Mouse (Mus musculus): ENCODE results near the gene Hspb2. TPM values are rescaled to one million over a fixed set of nuclear protein-coding genes. Genes with fewer than 3 reads are reported as not detected.
A peak's percentile ranks its signal among the peaks of the same experiment; 100 is the strongest.

Gene Hspb2
- polyA plus RNA-seq, 1 experiment: 20.0 TPM

DNA sequence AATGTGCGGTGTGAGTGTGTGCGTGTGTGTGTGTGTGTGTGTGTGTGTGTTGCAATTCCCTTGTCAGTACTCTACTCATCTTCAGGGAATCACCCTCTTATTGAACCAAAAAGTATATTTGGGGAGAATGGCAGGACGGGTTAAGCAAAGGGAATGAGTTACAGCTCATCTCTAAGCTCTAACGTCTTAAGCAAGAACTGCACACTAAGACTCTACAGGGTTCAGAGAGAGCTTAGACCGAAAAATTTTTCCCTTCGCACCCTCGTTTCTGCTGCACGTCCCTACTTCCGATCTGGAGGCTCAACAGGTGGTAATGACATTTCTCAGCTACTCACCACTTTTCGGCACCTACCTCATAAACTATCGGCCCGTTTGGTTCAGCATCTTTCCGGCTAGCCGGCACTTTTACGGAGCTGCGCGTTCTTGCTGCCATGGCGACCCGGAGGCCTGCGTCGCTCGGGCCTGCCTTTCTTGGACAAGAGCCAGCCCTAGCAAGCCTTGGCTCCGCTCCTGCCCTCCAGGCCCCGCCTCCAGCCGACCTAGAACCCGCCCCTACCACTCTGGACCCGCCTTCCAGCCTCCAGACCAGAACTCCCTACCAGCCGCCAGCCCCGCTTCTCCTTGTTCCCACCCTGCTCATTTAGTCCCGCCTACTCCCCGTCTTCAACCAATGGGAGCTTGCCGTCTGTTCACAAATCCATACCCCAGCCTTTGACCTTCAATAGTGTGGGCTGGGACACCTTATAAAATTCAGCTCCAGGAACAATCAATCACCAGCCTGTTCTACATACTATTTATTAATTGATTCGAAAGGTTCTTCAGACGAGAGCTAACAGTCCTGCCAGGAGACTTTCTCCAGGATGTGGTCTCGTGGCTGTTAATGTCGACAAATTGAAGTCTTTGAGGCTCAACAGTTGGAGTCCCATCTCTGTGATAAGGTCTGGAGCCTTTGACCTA is 13.0 kb downstream of the Hspb2 start, which contains the start of gene Dixdc1:
Gene Dixdc1, minus strand, starts transcription at position 604 of the 957 bp plus-strand sequence.
- WGBS: 10% methylated on average over 36 of the region's 36 CpGs
- Histone ChIP-seq H3K36me3 (ENCODE audit: control insufficient read depth, insufficient read depth, low read length) (no peaks in the 10 kb centered on the region; the same call in 1 of the 2 replicates), H3K4me3 (ENCODE audit: insufficient read depth, low read depth, low read length) (peak within 1 kb of the TSS; percentile 11; the same call in 1 of the 2 replicates), H3K4me1 (ENCODE audit: control insufficient read depth, insufficient read depth, low read length) (no peaks in the 10 kb centered on the region; the same call in 1 of the 2 replicates), H3K27me3 (replicated peaks; ENCODE audit: control insufficient read depth, insufficient read depth, low read length) (no peaks in the 10 kb centered on the region), H3K27ac (ENCODE audit: insufficient read depth, low read depth, low read length) (peak within 1 kb of the TSS; percentile 48)
- DNase-seq: peak; percentile 97
- TF ChIP-seq POLR2A (IDR thresholded peaks at IDR 0.05; ENCODE audit: low read depth, low read length) (no peak), CTCF (conservative IDR thresholded peaks at IDR 0.05; ENCODE audit: insufficient read depth, insufficient read length, low read depth, low read length) (no peak)

DNA sequence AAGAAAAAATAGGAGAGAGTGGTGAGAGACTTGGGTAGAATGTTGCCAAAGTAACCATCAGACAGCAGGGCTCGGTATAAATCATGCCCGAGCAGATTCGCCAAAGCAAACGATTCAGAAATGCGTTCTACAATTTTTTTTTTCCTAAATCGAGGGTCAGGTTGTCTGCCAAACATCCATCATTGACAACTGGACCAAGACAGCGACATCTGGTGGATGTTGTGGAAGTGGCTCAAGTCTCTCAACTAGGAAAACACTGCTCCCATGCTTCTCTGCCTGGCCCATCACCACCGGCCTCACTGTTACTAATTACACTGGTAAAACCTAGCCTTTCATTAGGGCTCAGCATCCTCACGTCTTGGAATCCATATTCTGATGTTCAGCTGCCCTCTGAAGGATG is 17.2 kb downstream of the Hspb2 start:
- TF ChIP-seq CTCF (conservative IDR thresholded peaks at IDR 0.05; ENCODE audit: insufficient read depth, insufficient read length, low read depth, low read length): peak; percentile 84
- no peak for TF ChIP-seq POLR2A (IDR thresholded peaks at IDR 0.05; ENCODE audit: low read depth, low read length)
- peak; percentile 72 for DNase-seq
- no peaks in the 10 kb centered on the region for H3K27me3 ChIP-seq (replicated peaks; ENCODE audit: control insufficient read depth, insufficient read depth, low read length)
- H3K36me3 ChIP-seq (ENCODE audit: control insufficient read depth, insufficient read depth, low read length): no peaks in the 10 kb centered on the region; the same call in 1 of the 2 replicates
- H3K4me1 ChIP-seq (ENCODE audit: control insufficient read depth, insufficient read depth, low read length): no peaks in the 10 kb centered on the region; the same call in 1 of the 2 replicates
- 2% methylated on average over 9 of the region's 9 CpGs for WGBS
- H3K4me3 ChIP-seq (ENCODE audit: insufficient read depth, low read depth, low read length): no peak overlapping the region
- H3K27ac ChIP-seq (ENCODE audit: insufficient read depth, low read depth, low read length): no peak overlapping the region

DNA sequence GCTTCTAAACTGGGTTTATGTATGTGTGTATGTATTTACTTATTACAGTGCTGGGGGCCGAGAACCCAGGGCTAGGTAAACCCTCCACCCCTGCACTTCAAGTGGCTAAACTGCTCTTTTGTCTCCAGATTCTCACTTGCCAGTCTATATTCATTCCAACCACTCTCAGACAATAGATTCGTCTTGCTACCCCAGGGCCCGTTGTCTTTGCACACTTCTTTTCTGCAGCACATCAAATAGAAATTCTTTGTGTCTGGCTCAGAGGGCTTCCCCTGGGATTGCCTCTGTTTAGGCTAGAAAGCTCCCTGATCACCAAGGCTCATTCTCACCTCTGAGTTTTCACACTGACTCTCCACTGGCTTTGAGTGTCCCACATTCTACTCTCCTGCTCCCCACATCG is 19.6 kb downstream of the Hspb2 start:
- no peaks in the 10 kb centered on the region for H3K27me3 ChIP-seq (replicated peaks; ENCODE audit: control insufficient read depth, insufficient read depth, low read length)
- no peak for DNase-seq
- WGBS: 63% methylated on average over 4 of the region's 4 CpGs

DNA sequence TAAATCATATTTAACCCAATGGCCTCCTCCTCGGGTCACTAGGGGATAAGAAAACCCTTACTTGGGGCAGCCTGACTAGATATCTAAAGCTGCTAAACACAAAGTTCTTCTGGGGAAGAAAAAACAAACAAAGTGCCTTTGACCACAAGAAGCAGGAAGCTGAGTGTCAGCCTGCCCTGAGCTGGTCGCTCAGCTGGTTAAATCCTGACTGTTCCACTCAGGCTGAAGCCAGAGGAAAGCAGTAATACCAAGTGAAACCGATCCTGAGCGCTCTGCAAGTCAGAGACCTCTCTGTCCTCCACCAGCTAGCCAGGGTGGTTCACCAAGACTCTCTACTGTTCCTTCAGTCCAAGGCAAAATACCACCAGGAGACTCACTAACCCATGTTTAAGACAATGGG is 22.6 kb downstream of the Hspb2 start:
- Histone ChIP-seq H3K4me1 (ENCODE audit: control insufficient read depth, insufficient read depth, low read length) (peaks cover 4% of the 10 kb centered on the region; the same call in 1 of the 2 replicates), H3K27ac (ENCODE audit: insufficient read depth, low read depth, low read length) (peak overlapping the region; percentile 75), H3K27me3 (replicated peaks; ENCODE audit: control insufficient read depth, insufficient read depth, low read length) (no peaks in the 10 kb centered on the region), H3K4me3 (ENCODE audit: insufficient read depth, low read depth, low read length) (no peak overlapping the region), H3K36me3 (ENCODE audit: control insufficient read depth, insufficient read depth, low read length) (no peaks in the 10 kb centered on the region)
- peak; percentile 51 for DNase-seq
- no peak for TF ChIP-seq POLR2A (IDR thresholded peaks at IDR 0.05; ENCODE audit: low read depth, low read length)
- no peak for TF ChIP-seq CTCF (conservative IDR thresholded peaks at IDR 0.05; ENCODE audit: insufficient read depth, insufficient read length, low read depth, low read length)
- 37% methylated on average over 4 of the region's 4 CpGs for WGBS

More for the DNA sequence above, 19.6 kb downstream of the Hspb2 start:
- Histone ChIP-seq H3K4me3 (ENCODE audit: insufficient read depth, low read depth, low read length) (no peak overlapping the region), H3K27ac (ENCODE audit: insufficient read depth, low read depth, low read length) (no peak overlapping the region), H3K36me3 (ENCODE audit: control insufficient read depth, insufficient read depth, low read length) (no peaks in the 10 kb centered on the region), H3K4me1 (ENCODE audit: control insufficient read depth, insufficient read depth, low read length) (peaks cover 4% of the 10 kb centered on the region; the same call in 1 of the 2 replicates)
- TF ChIP-seq POLR2A (IDR thresholded peaks at IDR 0.05; ENCODE audit: low read depth, low read length) (no peak), CTCF (conservative IDR thresholded peaks at IDR 0.05; ENCODE audit: insufficient read depth, insufficient read length, low read depth, low read length) (no peak)

DNA sequence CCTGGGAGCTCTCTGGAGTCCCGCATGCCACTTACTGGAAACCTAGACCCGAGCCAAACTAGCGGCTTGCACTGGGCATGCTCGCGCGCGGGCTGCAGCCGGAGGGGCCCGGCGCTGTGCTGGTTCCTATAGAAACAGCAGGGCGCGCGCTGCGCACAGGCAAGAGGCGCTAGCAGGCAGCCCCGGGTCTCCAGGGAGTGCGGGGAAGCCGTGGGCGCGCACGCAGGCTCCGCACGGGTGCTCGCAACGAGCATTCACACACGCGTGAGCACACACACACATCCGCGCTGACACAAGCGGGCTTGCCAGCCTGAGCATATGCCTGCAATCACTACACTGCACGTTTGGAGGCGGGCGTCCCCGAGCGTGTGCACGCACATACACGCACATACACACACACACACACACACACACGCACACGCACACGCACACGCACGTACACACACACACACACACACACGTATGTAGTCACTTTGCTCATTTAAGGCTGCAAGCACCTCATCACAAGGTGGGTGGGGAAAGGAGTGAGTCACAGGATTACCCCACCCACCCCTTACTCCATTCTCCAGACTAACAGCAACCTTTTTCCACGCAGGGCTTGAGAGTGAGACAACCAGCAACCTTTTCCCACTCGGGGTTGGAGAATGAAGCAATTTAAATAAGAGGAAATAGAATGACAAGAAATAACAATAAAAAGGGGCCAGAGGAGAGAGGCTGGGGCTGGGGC is 24.1 kb downstream of the Hspb2 start:
- Histone ChIP-seq H3K27ac (ENCODE audit: insufficient read depth, low read depth, low read length) (no peak overlapping the region), H3K4me3 (ENCODE audit: insufficient read depth, low read depth, low read length) (peak overlapping the region; percentile 53), H3K4me1 (ENCODE audit: control insufficient read depth, insufficient read depth, low read length) (peaks cover 6% of the 10 kb centered on the region; the same call in 1 of the 2 replicates), H3K27me3 (replicated peaks; ENCODE audit: control insufficient read depth, insufficient read depth, low read length) (no peaks in the 10 kb centered on the region), H3K36me3 (ENCODE audit: control insufficient read depth, insufficient read depth, low read length) (no peaks in the 10 kb centered on the region)
- TF ChIP-seq CTCF (conservative IDR thresholded peaks at IDR 0.05; ENCODE audit: insufficient read depth, insufficient read length, low read depth, low read length) (no peak), POLR2A (IDR thresholded peaks at IDR 0.05; ENCODE audit: low read depth, low read length) (no peak)
- peak; percentile 65 for DNase-seq
- under 1% methylated on average over 45 of the region's 45 CpGs for WGBS

DNA sequence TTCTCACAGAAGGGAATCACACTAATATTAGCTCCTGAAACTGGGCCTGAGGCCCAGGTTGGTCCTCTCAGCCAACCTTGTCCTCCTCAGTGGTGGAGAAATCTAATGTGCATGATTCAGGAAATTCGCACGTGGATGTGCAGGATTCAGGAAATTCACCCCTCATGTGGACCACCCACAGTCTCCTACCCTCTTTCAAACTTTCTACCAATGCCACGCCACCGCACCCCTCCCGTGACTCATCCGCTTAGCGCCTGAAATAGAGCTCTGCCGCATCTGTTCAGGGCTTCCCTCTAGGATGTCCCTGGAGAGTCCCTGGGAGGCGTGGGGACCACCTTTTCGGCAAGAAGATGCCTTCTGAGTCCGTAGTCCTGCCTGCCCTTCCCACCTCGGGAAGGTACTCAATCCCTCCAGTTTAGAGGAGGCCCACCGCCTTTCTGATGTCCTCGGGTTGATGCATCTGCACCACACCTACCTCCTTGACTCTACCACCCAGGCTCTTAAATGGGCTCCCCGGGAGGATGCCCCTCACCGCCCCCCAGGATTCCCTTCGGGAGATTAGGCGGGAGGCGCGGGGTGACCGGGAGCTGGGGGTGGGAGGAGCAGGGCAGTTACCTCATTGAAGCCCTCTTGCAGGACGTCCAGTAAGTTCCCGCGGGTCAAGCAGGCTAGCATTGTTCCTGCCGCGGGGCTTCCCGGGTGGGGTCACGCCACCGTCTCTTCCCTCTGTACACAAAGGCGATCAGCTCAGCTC is 24.8 kb downstream of the Hspb2 start:
- TF ChIP-seq POLR2A (IDR thresholded peaks at IDR 0.05; ENCODE audit: low read depth, low read length) (no peak), CTCF (conservative IDR thresholded peaks at IDR 0.05; ENCODE audit: insufficient read depth, insufficient read length, low read depth, low read length) (no peak)
- no peaks in the 10 kb centered on the region for H3K36me3 ChIP-seq (ENCODE audit: control insufficient read depth, insufficient read depth, low read length)
- peaks cover 7% of the 10 kb centered on the region; the same call in 1 of the 2 replicates for H3K4me1 ChIP-seq (ENCODE audit: control insufficient read depth, insufficient read depth, low read length)
- H3K27ac ChIP-seq (ENCODE audit: insufficient read depth, low read depth, low read length): 0 out of 2 replicates have a peak overlapping the region, but pooled peaks have one; percentile 14
- H3K4me3 ChIP-seq (ENCODE audit: insufficient read depth, low read depth, low read length): peak overlapping the region; percentile 53
- no peaks in the 10 kb centered on the region for H3K27me3 ChIP-seq (replicated peaks; ENCODE audit: control insufficient read depth, insufficient read depth, low read length)
- 26% methylated on average over 30 of the region's 30 CpGs for WGBS
- DNase-seq: no peak
